Mouse (Mus musculus) heart, embryonic 15.5 days (tissue): ENCODE measurements around the gene Syt7. TPM values are rescaled to one million over a fixed set of nuclear protein-coding genes. Genes with fewer than 3 reads are reported as not detected.

Experiments
- ATAC-seq: fragments of 200-750 bp; cut with Nextera tagmentation; replicated peaks from 2 replicates; pipeline ENCODE4 v1.8.0; 2017; ENCODE audit warnings: low read depth, moderate TSS enrichment; ENCODE audit not compliant: insufficient number of reproducible peaks, insufficient read depth, low FRiP score
- H3K27ac ChIP-seq: fragments of 300-500 bp; sonication (generic); 2 replicates; pipeline ENCODE4 v1.5.1; 2015; ENCODE audit warnings: mild to moderate bottlenecking, inconsistent platforms
- H3K27me3 ChIP-seq: fragments of 300-500 bp; sonication (generic); 2 replicates; pipeline ENCODE4 v1.6.1; 2015; ENCODE audit warnings: inconsistent platforms
- H3K36me3 ChIP-seq: fragments of 300-500 bp; sonication (generic); 2 replicates; pipeline ENCODE4 v1.6.1; 2015; ENCODE audit warnings: mild to moderate bottlenecking, inconsistent platforms
- H3K4me1 ChIP-seq: fragments of 300-500 bp; sonication (generic); replicated peaks from 2 replicates; pipeline ENCODE4 v1.6.1; 2015; ENCODE audit warnings: inconsistent platforms
- H3K4me2 ChIP-seq: fragments of 300-500 bp; sonication (generic); 2 replicates; pipeline ENCODE4 v1.6.1; 2015; ENCODE audit warnings: inconsistent platforms, mild to moderate bottlenecking, moderate library complexity
- H3K4me3 ChIP-seq: fragments of 300-500 bp; sonication (generic); 2 replicates; pipeline ENCODE4 v1.5.1; 2015; ENCODE audit warnings: mild to moderate bottlenecking, inconsistent platforms
- H3K9ac ChIP-seq: fragments of 300-500 bp; sonication (generic); 2 replicates; pipeline ENCODE4 v1.6.1; 2015; ENCODE audit warnings: mild to moderate bottlenecking, inconsistent platforms
- H3K9me3 ChIP-seq: fragments of 300-500 bp; sonication (generic); replicated peaks from 2 replicates; pipeline ENCODE4 v1.6.1; 2016; ENCODE audit warnings: inconsistent platforms
- WGBS: fragments of 180-500 bp; shearing (Covaris S2); methylation state at CpG from one replicate; pipeline ENCODE4 v1.1.7; 2015; ENCODE audit warnings: mixed read lengths; 5-methylcytosine and 5-hydroxymethylcytosine counted together
- polyA plus RNA-seq: library from polyadenylated mRNA; unstranded; fragments of >200 nt; fragmentation: Nextera tagmentation; extraction: Ambion mirVana; gene quantifications from 2 replicates; pipeline ENCODE4 v1.2.1, GENCODE M21; 2015

Syt7 gene
- polyA plus RNA-seq, 1 experiment from 2014 or later: 0.48 TPM

DNA sequence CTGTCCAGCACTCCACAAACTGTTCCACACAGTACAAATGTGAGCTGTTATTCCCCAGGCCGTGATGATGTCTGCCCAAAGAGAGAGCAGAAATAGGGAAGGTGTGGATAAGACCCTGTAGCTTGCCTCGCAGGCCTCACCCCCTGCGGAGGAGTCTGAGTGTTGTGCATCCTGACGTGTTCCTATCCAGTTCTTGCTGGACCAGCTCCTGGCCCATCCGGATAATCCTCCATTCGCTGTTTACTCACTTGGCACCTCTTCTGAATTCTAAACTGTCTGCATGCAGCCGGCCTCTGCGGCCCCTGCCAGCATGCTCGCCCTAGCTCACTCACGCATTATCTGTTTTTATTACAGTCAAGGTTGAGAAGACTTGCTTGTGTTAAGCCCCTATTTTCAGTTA, 15.5 kb downstream of the Syt7 start:
- no peak for ATAC-seq
- Histone ChIP-seq H3K4me1 (no peaks in the 10 kb centered on the region), H3K4me3 (no peak overlapping the region), H3K4me2 (no peak overlapping the region), H3K9me3 (no peaks in the 10 kb centered on the region), H3K27ac (no peak overlapping the region), H3K27me3 (peaks cover 31% of the 10 kb centered on the region), H3K36me3 (no peaks in the 10 kb centered on the region), H3K9ac (no peak overlapping the region)
- 66% methylated on average over 10 of the region's 10 CpGs for WGBS

DNA sequence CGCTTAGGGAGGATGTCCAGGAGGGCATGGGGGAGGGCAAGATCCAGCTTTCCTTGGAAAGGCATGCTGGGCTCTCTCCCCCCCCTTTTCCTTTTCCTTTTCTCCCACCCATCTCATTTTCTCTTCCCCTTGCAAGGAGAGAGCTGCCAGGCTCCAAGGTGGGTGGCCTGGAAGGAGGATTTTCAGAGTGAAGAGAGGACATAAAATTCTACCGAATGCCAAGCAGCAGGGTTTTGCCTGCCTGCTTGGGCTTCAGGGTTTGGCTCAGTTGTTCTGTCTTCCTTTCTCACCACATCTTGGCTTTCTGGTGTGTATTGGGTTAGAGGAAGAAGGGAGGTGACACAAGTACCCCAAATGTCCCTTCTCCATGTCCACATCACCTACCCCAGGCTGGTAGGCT, 16.0 kb downstream of the Syt7 start:
- Histone ChIP-seq H3K4me2 (no peak overlapping the region), H3K4me3 (no peak overlapping the region), H3K36me3 (no peaks in the 10 kb centered on the region), H3K9me3 (no peaks in the 10 kb centered on the region), H3K4me1 (no peaks in the 10 kb centered on the region), H3K9ac (no peak overlapping the region), H3K27ac (no peak overlapping the region), H3K27me3 (peaks cover 31% of the 10 kb centered on the region)
- no peak for ATAC-seq
- 50% methylated on average over 2 of the region's 2 CpGs for WGBS

DNA sequence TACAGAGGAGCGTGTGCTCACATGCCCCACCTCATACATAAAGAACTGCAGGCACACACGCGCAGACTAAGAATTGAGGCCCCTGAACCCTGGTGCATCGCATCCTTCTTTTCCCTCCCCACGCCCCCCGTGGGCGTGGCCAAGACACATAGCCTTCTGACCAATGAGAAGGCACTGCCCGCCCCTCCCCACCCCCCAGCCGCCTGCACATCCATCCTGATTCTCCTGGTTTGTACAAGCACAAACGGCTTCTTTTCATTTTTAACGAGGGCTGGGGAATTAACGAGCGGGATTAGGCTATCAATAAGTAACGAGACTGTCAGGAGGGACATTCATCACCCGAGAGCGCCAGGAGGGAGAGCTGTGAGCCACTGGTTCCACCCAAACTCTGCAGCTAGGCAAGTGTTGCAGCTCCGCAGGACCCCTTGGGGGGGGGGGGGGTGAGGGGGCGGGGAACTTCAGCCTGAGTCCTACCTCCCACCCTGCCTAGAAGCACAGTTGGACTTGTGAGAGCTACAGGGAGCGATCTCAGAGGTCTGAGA, 24.9 kb downstream of the Syt7 start:
- 3% methylated on average over 17 of the region's 19 CpGs for WGBS
- no peak for ATAC-seq

DNA sequence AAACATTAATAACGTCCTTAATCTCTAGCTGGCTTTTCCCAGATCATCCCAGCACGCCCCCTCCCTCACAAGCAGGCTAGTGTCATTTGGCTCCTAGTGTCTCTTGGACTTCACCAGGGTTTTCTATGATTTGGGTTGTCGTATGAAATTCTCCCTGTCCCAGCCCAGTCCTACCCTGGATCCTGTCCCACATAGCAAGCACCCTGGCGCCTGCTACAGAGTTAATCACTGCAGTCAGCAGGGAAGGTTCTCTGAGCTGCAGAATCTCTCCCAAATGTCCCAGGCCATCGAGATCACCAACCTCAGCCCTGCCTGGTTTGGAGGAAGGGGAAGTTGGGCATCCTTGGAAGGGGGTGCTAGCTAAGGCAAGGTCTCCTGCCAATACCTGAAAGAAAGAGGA, 26.6 kb downstream of the Syt7 start:
- 64% methylated on average over 5 of the region's 5 CpGs for WGBS
- Histone ChIP-seq H3K36me3 (no peaks in the 10 kb centered on the region), H3K9ac (no peak overlapping the region), H3K4me3 (no peak overlapping the region), H3K4me2 (no peak overlapping the region), H3K9me3 (no peaks in the 10 kb centered on the region), H3K27me3 (peaks cover 18% of the 10 kb centered on the region), H3K27ac (no peak overlapping the region), H3K4me1 (peaks cover 40% of the 10 kb centered on the region)
- no peak for ATAC-seq

More for the DNA sequence above, 24.9 kb downstream of the Syt7 start:
- no peak overlapping the region for H3K27ac ChIP-seq
- H3K4me3 ChIP-seq: peak overlapping the region; percentile 13; the same call in 1 of the 2 replicates
- peaks cover 40% of the 10 kb centered on the region for H3K4me1 ChIP-seq
- no peaks in the 10 kb centered on the region for H3K36me3 ChIP-seq
- H3K9me3 ChIP-seq: no peaks in the 10 kb centered on the region
- peak overlapping the region; percentile 37 for H3K4me2 ChIP-seq
- no peak overlapping the region for H3K9ac ChIP-seq
- H3K27me3 ChIP-seq: peaks cover 18% of the 10 kb centered on the region

DNA sequence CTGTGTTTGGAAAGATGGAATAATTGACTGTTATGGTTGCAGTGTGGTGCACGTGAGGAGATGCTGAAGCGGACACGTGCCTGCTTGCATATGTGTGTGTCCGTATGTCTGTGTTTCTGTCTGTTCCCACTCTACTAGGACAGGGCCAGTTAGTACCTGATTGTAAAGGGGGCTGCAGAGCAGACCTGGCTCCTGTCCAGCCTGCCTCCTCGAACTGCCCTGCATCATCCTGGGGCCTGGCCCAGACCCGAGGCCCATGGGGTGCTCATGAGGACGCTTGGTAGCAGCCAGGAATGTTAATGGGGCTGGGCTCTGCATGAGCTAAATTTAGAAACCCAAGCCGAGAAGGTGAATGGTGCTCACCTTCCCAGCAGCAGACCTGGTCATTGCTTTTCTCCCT, 28.0 kb downstream of the Syt7 start:
- Histone ChIP-seq H3K27ac (peak overlapping the region; percentile 97), H3K27me3 (peaks cover 27% of the 10 kb centered on the region), H3K36me3 (no peaks in the 10 kb centered on the region), H3K4me1 (peaks cover 46% of the 10 kb centered on the region), H3K9ac (peak overlapping the region; percentile 34), H3K4me3 (0 out of 2 replicates have a peak overlapping the region, but pooled peaks have one; percentile 4), H3K4me2 (peak overlapping the region; percentile 59), H3K9me3 (no peaks in the 10 kb centered on the region)
- WGBS: 41% methylated on average over 8 of the region's 8 CpGs
- ATAC-seq: peak; percentile 84

DNA sequence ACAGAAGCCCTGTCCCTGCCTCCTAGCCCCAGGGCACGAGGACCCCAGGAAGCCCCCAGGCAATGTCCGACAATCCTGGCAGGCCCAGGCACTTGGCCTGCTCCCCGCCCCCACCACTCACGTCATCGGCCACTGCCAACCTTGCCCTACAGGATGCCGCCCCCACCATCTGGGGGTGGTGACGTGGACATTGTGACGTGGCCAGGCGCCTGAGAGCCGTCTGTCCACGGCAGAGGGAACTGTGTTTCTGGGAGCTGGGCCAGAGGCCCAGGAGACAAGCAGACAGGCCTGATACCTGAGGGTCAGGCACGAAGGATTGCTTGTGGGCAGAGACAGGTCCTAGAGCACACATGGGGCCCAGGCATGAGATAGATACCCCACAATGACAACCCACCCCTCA, 28.5 kb downstream of the Syt7 start:
- no peaks in the 10 kb centered on the region for H3K9me3 ChIP-seq
- 28% methylated on average over 12 of the region's 12 CpGs for WGBS
- peak overlapping the region; percentile 34 for H3K9ac ChIP-seq
- H3K4me3 ChIP-seq: peak overlapping the region; percentile 4; the same call in 1 of the 2 replicates
- H3K4me2 ChIP-seq: peak overlapping the region; percentile 59
- peaks cover 27% of the 10 kb centered on the region for H3K27me3 ChIP-seq
- H3K4me1 ChIP-seq: peaks cover 51% of the 10 kb centered on the region
- H3K27ac ChIP-seq: peak overlapping the region; percentile 97
- peak; percentile 85 for ATAC-seq
- H3K36me3 ChIP-seq: no peaks in the 10 kb centered on the region

DNA sequence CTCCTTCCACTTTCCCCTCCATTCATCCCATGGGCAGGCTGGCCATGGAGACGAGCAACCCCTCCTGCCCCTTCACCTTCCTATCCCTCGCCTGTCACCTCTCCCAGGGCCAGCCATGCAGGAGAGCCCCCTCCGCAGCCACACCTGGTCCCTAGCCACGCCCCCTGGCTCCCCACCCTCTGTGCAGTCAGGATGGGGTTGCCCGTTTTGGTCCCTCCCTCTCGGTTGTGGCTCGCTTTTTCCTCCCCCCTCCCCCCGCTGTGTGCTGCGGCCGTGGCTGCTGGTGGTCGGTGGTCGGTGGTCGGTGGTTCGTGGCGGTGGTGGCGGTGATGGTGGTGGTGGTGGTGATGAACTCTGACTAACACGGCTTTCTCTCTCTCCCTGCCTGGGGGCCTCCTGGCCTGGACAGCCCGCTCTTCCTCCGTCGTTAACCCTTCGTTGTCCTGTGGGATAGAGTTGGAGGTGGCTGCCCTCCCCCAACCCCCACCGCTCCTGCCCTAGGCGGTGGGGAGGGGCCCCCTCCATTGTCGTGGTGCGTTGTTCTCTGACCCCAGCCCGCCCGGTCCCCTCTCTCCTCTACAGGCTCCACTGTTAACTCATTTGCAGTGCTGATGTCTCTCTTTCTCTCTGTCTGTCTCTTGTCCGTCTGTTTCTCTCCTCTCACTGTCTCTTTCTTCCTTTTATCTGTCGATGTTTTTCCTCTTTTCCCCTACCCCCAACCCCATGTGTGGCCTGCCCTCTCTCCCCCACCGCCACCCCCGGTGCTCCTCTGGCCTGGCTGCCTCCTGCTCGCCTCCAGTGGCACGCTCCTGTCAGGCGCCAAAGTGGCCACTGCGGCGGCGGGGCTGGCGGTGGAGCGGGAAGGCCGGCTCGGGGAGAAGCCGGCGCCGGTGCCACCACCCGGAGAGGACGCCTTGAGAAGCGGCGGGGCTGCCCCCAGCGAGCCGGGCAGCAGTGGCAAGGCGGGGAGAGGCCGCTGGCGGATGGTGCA, 33.4 kb downstream of the Syt7 start:
- WGBS: 3% methylated on average over 53 of the region's 53 CpGs
- peak overlapping the region; percentile 64 for H3K4me2 ChIP-seq
- peaks cover 32% of the 10 kb centered on the region for H3K27me3 ChIP-seq
- H3K27ac ChIP-seq: no peak overlapping the region
- H3K4me3 ChIP-seq: peak overlapping the region; percentile 35
- H3K36me3 ChIP-seq: no peaks in the 10 kb centered on the region
- peak overlapping the region; percentile 38; the same call in 1 of the 2 replicates for H3K9ac ChIP-seq
- no peaks in the 10 kb centered on the region for H3K9me3 ChIP-seq
- H3K4me1 ChIP-seq: peaks cover 45% of the 10 kb centered on the region
- no peak for ATAC-seq

DNA sequence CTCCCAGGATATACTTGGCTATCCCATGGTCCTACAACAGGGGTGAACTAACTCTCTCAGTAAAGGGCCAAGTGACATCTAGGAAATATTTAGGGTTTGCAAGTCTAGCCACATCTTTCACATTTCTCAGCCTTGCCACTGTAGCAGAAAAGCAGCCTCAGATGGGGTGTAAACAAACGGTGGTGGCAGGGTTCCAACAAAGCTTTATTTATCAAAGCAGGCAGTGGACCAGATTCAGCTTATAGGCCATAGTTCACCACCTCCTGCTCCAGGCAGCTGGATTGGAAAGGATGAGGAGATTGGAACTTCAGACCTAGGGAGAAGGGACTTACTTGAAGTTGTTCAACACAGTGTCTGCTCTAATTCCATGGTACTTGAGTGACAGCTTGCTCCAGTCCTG, 35.9 kb downstream of the Syt7 start:
- no peak overlapping the region for H3K9ac ChIP-seq
- no peaks in the 10 kb centered on the region for H3K36me3 ChIP-seq
- no peaks in the 10 kb centered on the region for H3K9me3 ChIP-seq
- H3K27ac ChIP-seq: no peak overlapping the region
- H3K27me3 ChIP-seq: peaks cover 36% of the 10 kb centered on the region
- peaks cover 45% of the 10 kb centered on the region for H3K4me1 ChIP-seq
- no peak for ATAC-seq
- 51% methylated on average over 1 of the region's 1 CpGs for WGBS
- no peak overlapping the region for H3K4me2 ChIP-seq
- H3K4me3 ChIP-seq: no peak overlapping the region

DNA sequence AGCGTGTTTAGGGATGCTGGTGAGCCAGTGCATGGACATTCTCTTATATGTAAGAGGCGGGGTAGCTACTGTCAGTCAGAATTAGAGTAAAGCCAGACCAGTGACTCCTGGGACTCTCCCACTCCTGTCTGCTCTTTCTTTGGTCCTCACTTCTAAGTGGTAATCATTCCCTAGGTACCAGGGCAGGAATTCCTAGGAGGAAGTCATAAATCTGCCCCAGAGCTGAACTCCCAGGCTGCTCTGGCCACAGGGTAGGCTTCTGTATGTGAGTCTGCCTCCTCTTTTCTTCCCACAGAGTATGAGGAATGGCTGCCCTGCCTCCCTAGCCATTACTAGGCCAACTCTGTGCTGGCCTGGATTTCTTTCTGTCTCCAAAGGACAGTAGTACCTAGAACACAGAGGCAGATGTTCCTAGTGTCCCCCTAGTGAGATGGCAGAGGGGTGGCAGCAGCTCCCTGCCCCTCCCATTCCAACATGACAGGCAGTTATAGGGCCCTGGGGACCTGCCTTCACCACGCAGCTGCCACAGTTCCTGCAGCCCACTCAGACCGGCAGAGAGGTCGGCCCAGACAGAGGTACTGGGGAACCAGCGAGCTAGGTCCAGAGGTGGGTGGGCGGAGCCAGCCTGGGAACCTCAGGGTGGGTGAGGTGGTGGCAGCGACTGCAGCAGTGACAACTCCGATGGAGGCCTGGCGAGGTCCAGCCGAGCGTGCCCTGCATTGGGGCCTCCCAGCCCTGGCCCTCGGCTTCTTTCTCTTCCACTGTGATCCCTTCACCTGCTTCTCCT, 36.8 kb downstream of the Syt7 start:
- no peak overlapping the region for H3K27ac ChIP-seq
- WGBS: 46% methylated on average over 12 of the region's 13 CpGs
- H3K36me3 ChIP-seq: no peaks in the 10 kb centered on the region
- peaks cover 36% of the 10 kb centered on the region for H3K27me3 ChIP-seq
- ATAC-seq: no peak
- H3K9ac ChIP-seq: no peak overlapping the region
- H3K9me3 ChIP-seq: no peaks in the 10 kb centered on the region
- H3K4me1 ChIP-seq: peaks cover 52% of the 10 kb centered on the region
- no peak overlapping the region for H3K4me3 ChIP-seq
- H3K4me2 ChIP-seq: no peak overlapping the region

DNA sequence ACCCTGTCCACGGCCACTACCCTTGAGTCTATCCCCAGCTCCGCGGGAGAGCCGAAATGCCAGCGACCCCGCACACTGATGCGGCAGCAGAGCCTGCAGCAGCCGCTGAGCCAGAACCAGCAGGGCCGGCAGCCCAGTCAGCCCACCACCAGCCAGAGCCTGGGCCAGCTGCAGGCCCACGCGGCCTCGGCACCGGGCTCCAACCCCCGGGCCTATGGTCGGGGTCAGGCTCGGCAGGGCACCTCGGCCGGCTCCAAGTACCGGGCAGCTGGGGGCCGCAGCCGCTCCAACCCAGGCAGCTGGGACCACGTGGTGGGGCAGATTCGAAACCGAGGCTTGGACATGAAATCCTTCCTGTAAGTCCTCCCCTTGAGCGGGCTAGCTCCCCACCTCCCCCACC, 37.4 kb downstream of the Syt7 start:
- H3K27me3 ChIP-seq: peaks cover 30% of the 10 kb centered on the region
- no peak overlapping the region for H3K4me3 ChIP-seq
- no peak overlapping the region for H3K4me2 ChIP-seq
- H3K36me3 ChIP-seq: no peaks in the 10 kb centered on the region
- H3K27ac ChIP-seq: no peak overlapping the region
- 46% methylated on average over 25 of the region's 25 CpGs for WGBS
- H3K4me1 ChIP-seq: peaks cover 51% of the 10 kb centered on the region
- H3K9me3 ChIP-seq: no peaks in the 10 kb centered on the region
- ATAC-seq: no peak
- no peak overlapping the region for H3K9ac ChIP-seq

DNA sequence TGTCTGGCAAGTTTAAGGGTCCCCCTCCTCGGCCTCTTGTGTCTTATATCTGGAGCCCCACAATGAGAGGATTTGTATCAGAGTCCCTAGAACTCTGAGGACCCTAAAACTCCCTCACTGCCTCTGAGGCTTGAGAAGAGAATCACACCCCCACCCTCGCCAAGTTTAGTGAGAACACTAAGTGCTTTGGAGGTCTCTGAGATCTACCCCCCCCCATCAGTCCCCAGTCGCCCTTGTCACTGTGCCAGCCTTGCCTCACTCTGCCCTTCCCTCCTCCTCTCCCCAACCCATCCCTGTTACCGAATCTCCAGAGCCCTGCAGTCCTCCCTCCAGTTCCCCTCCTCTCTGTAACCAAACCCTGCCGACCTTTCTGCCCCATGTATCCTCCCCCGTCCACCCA, 37.9 kb downstream of the Syt7 start:
- Histone ChIP-seq H3K4me2 (no peak overlapping the region), H3K4me1 (peaks cover 51% of the 10 kb centered on the region), H3K27ac (no peak overlapping the region), H3K27me3 (peaks cover 29% of the 10 kb centered on the region), H3K36me3 (no peaks in the 10 kb centered on the region), H3K4me3 (no peak overlapping the region), H3K9ac (no peak overlapping the region), H3K9me3 (no peaks in the 10 kb centered on the region)
- ATAC-seq: no peak
- 49% methylated on average over 6 of the region's 6 CpGs for WGBS
